Mouse (Mus musculus) MEL-GATA-1-ER (cell line): Measurements from ENCODE around the gene Ap1m2.
A peak's percentile ranks its signal among the peaks of the same experiment; 100 is the strongest.
"Not testable (repeated sequence)": the region's sequence is repeated elsewhere in the genome, so short reads cannot be mapped to it uniquely, and the experiment has no call there.

Source experiments
- DNase-seq: peaks from one replicate; pipeline ENCODE4 v3.0.0-alpha.2; 2012; ENCODE audit warnings: low read depth; ENCODE audit errors: extremely low read depth

The Ap1m2 gene

DNA sequence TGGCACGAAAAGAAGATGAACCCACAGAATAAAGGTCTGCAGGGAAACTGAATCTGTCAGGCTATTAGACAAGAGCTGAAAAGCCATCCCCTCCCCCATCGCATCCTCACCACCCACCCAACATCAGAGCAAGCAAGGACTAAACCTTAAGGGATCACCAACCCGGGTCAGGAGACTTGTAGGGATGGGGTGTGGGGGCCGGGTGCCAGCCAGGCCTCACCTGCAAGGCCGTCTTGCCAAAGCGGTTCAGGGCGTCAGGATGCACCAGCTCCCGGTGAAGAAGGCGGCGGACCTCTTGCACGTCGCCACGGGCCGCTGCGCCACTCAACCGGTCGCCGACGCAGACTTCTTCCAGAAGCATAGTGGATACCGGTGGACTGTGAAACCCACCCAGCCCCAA lies 21.5 kb downstream of the Ap1m2 start:
- DNase-seq, result peak; percentile 60

DNA sequence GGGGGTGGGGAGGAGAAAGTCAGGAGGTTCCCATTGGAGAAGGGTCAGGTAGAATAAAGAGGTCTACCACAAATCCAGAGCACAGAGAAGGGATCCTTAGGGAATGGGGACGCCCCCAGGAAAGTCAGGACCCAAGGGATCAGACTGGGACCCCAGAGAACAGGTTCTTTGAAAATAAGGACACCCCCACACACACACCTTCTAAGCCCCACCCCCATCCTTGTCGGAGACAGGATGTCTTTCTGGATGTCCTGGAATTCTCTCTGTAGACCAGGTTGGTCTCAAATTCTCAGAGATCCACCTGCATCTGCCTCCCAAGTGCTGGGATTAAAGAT lies 22.8 kb downstream of the Ap1m2 start:
- no peak for DNase-seq

DNA sequence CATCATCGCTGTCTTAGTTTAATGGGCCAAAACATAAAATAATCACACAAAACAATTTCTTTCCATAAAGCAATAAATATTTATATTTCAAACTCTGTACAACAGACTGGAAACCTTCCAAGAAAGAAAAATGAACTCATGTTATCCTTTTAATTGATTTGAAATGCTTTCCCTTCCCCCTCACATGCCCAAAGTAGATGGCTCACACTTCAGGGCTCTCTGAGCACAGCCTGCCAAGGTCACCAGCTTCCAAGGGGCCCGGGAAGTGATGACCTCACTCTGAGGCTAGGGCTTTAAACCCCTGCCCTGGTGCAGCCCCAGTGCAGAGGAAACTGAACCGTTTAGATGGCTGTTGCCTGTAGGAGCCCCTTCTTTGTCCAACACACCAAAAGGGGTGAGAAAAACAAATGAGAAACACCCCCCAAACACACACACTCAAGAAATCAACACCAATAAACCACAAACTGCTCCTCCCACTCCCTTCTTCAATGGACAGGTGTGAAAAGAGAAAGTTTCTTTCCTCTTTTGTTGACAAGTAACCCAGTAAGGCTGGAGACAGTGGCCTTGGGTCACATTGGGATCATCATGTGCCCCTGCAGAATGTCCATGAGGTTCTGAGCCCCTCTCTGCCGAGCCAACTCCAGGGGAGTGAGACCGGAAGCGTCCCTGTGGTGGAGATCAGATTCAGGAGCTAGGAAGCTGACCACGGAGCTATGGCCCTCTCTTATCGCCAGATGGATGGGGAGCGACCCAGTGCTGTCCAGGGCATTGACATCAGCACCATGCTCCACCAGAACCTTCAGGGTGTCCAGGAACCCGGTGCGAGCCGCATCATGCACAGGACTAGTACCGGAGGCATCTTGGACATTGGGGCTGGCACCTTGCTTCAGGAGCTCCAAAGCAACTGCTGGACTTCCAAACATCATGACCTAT lies 23.5 kb downstream of the Ap1m2 start:
- DNase-seq, result peak; percentile 24

DNA sequence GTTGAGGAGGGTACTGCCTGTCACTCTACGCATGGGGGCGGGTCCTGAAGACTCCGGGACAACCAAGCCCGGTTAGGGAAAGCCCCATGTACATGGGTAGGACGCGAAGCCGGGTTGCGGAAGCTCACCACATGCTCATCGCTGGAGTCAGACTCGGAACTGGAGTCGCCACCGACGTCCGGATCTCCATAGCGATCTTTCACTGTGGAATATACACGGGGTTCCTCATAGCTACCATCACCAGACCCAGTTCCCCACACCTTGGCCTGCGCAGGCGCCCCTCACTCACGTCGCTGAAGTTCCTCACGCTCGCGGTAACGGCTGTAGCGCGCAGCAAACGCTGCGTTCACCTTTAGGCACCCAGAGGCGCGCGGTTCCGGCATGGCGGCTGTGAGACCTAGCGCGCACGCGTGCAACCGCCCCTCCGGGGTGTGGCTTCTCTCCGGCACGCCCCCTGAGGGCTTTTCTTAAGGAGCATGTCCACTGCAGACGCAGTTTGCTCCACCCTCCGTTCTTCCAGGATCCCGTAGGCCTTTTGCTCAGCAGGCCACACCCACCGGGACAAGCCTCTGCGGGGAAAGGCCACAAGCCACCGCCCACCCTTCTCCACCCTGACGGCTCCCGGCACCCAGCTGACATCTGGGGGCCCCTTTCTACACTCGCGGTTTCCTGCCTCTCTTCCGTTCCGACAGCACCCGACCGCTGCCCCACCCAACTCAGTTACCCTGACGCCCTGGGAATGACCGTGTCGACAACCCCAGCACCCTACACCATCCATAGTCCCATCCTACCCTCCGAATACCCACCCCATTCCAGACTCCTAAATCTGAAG lies 24.4 kb downstream of the Ap1m2 start, which contains the start of gene Kri1:
Gene Kri1, minus strand, starts transcription at position 399 of the 832 bp plus-strand sequence.
- peak; percentile 100 for DNase-seq

DNA sequence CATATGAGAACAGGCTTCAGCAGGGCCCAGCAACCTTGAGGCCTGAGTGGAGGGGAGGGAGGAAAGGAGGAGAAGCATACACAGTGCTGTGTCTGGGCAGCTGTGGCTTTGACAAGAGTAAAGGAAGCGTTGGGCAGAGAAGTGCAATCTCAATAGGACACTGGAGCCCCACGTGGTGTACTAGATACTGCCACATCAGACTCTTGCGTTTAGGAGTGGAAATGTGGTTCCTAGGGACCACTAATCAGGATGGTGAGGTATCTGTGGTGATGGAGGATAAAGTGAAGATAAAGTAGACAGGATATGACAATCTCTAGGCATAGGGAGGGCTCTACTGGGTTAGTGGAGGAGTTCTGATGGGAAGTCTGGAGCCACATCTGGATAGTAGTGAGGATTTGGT lies 25.4 kb downstream of the Ap1m2 start:
- peak; percentile 33 for DNase-seq

DNA sequence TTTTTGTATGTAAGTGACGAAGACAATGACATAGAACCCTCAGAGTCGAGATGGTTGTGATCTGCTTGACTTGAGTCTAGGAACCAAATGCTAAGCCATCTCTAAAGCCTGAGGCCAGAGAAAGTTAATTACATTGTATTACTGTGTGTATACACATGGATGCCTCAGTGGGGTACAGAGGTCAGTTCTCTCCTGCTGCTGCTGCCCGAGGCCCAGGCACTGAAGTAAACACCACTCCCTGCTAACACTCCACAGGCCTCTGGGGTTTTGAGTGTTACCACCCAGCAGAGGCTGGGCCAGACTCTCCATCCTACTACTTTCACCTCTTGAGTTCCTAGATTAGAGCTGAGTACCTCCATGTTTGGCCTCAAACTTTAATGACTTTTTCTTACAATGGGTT lies 28.1 kb downstream of the Ap1m2 start:
- no peak for DNase-seq

DNA sequence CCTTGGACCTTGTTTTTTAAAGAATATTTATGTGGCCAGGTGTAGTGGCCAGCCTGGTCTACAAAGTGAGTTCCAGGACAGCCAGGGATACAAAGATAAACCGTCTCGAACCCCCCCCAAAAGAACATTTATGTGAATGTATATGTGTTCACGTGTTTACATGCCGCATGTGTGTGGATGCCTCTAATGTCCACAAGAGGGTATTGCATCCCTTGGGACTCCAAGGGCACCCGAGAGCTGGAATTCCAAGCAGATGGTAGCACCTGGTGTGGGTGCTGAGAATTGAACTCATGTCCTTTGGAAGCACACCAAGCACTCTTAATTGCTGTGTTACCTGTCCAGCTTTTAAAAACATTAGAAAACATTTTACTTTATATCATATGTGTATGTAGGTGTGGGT lies 28.5 kb downstream of the Ap1m2 start:
- no peak for DNase-seq

DNA sequence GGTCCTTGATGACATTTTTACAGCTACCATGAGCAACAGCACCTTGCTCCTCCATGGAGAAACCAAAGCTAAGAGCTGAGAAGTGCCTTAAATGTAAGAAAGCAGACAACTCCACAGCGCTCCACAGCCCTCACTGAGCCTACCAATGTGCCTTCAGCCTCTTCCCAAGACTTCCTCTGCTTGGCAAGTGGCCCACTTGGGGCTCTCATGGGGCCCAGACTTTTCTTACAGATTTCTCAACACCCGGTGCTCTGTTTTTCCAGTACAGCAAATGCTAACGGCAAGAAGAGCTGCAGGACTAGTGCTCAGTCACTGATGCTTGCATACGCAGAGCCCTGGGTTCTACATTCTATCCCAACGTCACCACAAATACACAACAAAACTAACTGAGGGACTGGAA lies 34.4 kb downstream of the Ap1m2 start:
- no peak for DNase-seq

DNA sequence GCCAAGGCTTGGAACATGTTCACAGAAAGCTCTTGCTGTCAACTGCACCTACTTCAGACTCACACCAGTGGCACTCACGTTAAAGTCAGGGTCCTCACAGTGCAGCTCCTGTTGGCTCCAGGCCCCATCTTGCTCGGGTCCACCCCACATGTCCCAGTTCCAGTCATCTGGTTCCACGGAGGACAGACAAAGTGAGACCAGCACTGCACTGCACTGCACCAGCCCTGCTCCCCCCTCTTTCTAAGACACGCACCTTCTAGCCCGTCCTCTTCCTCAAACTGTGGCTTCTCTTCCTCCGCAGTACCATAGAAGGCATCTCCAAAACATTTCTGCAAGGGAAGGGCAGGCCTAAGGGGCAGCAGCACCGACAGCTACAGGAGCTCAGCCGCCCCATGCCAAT lies 35.8 kb downstream of the Ap1m2 start:
- no peak for DNase-seq

DNA sequence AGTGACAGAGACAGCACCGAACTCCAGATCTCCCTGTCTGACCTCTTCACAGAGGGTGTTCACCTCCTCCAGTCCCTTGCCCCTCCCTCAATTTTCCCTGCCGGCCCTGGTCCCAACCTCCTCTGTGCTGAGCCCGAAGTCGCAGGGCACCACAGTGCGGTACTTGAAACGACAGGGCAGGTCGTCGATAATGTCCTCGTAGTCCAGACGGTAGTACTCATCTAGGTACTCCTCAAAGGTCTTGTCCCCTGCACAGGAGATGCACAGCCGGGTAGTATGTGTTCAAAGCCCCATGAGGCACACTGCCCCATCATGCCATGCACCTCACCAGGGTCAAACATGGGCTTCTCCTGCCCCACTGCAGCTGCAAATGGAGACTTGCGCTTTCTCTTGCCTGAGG lies 36.4 kb downstream of the Ap1m2 start:
- no peak for DNase-seq

DNA sequence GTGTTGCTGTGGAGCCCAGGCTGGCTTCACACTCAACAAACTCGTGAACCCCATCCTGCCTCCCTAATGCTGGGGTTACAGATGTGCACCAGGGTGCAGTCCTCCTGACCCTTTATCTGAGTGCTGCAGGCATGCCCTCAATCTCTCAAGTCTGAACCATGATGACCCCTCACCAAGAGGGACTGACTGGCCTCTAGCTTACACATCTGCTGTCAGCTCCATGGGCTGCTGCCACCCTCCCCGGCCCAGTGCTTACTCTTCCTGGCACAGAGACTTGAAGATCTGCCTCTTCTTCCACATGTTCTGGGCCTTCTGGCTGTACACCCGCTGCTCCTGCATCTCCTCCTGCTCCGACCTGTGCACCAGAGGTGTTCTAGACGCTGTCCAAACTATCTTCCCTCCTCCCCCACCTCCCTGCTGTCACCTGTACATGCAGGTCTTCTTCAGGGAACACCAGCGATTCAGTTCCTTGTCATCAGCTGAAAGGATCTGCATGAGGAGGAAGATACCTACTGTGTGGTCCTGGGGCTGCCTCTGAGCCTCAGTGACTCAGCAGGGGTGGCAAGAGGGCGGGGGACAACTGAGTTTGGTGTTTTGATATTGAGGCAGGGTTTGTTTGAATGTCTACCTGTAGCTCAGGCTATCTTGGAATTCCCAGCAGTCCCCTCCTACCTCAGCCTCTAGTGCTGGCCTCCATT lies 37.0 kb downstream of the Ap1m2 start:
- no peak for DNase-seq

DNA sequence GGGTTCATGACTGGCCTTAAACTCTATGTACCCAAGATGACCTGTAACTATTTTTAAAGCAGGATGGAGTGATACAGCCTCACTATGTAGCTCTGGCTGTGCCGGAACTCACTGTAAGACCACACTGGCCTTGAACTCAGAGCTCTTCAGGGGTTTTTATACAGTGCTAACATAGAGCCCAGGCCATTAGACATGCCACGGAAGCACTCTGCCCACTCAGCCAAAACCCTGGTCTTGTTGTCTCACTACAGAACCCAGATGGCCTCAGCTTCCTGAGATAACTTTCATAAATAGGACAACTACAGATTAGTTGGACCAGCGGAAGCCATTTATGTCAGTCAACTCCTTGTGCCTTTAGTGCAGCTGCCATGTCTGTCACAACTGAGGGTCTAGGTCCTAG lies 37.8 kb downstream of the Ap1m2 start:
- no peak for DNase-seq

DNA sequence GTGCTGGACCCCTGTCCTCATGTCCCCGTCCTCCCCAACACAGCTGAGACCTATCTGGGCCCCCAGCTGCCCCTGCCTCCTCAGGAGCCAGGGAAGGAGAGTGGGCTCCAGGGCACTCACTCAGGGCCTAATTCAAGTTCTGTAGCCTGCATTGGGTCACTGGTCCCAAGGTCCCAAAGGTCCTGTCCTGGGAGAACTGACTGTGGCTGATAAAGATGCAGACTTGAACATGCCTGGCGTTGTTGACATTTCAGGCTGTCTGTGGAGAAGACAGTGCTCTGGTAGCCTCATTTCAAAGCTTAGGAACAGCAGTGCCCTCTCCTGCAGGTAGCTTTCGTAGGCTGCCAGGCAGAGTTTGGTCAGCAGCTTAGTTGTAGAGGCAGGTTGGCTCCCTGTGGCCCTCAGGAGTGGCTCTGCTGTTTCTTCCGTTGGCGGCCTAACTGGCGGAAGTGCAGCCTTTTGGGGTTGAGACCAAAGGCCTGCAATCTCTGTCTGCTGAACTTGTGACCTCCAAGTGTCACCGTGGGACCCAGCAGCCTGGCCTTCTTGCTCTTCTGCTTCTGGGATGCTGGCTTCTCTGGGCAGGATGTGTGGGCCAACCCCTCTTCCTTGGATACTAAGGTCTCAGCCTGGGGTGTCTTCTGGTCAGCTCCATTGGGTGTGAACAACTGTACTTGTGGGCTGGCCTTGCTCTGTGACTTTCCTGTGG lies 38.5 kb downstream of the Ap1m2 start:
- no peak for DNase-seq

DNA sequence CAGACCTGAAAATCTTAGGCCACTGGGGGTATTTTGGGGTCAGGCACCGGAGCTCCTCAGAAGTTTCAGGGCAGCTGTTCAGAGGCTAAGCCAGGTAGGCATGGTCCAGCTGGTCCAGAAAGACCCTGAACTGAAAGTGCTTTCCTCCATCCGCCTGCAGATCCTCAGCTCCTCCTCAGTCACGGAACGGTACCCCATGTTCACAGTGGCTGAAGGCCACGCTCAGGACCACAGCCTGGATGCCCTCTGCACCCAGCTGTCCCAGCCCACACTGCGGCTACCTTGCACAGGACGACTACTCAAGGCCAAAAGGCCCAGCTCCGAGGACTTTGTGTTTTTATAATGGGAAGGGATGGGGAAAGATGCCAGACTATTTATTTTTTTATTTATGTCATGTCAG lies 39.0 kb downstream of the Ap1m2 start:
- no peak for DNase-seq

DNA sequence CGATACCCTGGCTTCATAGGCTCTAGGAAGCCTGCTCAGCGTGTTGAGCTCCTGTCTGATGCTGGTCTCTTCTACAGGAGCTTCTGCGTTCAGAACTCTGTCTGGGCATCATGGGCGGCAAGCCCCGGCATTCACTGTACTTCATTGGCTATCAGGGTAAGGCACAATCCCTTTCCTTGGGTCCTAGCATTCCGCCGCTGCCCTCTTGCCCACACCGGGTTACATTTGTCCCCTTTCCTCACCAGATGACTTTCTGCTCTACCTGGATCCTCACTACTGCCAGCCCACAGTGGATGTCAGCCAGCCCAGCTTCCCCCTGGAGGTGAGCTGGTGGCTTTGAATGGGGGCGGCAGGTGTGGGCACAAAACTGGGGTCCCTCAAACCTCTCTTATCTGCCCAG lies 39.7 kb downstream of the Ap1m2 start:
- DNase-seq, result no peak

DNA sequence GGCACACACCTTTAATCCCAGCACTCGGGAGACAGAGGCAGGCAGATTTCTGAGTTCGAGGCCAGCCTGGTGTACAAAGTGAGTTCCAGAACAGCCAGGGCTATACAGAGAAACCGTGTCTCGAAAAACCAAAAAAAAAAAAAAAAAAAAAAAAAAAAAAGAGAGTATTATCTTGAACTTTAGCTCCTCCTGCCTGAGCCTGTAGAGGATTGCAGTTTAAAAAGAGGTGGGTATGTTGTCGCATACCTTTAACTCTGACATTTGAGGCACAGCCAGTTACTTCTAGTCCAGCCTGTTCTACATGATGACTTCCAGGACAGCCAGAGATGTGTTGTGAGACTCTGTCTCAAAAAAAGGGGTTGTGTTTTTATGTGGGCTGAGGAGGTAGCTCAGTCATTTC lies 42.5 kb downstream of the Ap1m2 start:
- not testable (repeated sequence) for DNase-seq

DNA sequence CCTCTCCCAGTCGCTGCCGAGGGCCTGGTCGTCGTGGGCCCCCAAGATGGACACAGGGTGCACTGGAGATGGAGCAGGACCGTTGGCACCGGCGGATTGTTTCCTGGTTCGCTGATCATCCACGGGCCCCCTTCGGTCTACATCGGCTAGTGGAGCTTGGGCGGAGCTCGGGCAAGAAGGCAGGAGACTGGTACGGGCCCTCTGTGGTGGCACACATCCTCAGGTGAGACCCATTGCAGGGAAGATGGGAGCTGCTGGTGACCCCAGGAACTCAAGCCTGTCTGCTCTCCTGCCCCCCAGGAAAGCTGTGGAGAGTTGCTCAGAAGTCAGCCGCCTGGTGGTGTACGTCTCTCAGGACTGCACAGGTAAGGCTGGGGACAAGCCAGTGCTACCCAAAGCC lies 43.8 kb downstream of the Ap1m2 start:
- DNase-seq, result no peak

DNA sequence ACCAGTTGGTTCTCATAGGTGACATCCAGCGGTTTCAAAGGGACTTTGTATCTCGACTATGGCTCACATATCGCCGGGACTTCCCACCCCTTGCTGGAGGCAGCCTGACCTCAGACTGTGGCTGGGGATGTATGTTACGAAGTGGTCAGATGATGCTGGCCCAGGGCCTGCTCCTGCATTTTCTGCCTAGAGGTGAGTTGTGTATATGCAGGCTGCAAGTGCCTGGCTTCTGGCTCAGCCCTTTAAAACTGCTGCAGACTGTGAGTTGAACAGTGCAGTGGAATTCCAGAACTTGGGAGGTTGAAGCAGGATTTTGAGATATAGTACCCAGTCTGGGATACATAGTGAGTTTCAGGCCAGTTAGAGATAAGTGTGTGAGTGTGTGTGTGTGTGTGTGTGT lies 45.2 kb downstream of the Ap1m2 start:
- no peak for DNase-seq

DNA sequence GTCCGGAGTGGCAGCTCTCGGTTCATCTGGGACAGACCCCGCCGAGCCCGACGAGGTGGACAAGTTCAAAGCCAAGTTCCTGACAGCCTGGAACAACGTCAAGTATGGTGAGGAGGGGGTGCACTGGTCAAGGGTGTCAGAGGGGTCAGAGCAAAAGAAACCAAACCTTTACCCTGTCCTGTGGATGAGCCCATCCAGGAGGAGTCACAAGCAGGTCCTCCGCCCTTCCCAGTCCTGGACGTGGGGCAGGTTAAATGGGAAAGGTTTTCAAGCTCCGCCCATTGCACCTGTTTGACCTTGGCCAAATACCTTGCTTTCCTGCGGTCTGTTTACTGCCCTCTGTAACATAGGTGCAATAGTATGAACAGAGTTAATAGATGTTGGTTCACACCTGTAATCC lies 46.5 kb downstream of the Ap1m2 start:
- DNase-seq, result no peak

DNA sequence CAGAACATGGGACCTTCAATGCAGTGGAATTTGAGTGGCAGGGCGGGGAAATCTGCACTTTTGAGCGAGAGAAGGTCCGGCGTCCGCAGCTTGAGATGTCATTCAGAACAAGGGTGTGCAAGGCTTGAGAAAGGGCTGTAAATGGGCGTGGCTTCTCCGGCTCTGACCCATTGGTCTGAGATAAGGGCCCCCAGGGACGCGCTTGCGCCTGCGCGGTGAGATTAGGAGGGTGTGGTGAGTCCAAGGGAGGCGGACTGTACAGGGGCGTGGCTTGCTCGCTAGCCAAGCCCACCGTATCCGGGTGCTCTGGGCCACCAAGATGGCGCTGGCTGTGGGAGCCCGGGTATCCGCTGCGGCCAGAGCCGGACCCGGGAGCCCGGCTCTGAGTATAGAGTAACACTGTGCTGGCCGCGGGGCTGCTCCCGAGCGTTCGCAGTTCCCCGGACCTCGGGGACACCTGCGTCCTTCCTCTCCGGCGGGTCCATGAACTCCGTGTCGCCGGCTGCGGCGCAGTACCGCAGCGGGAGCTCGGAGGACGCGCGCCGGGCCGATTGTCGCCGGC lies 47.1 kb downstream of the Ap1m2 start, which contains the start of gene Atg4d:
Gene Atg4d, plus strand, starts transcription at position 294 of the 562 bp plus-strand sequence.
- peak; percentile 99 for DNase-seq
